In the genomic region with DNA sequence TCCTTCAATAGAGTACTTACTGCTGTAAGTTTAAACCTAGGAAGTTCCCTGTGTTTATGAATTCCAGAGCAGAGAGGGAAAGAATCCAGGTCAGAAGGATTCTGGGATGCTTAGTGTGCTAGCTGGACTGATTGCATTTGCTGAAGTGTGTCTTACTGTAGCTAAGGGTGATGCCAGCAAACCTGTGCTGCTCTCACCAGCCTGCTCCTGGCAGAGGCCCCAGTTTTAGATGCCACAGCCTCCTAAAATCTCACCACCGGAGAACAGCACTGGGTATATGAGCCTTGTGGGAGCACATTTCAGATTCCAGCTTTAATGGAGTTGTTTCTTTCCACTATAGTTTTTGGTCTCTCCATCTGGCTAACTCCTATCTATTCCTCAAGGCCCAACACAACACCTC, we compare ENCODE assay signal across 15 mouse cellular contexts.
A peak's percentile ranks its signal among the peaks of the same experiment; 100 is the strongest.
DNase-seq lines count a peak whose midpoint lies in the region; ATAC-seq lines count a peak whose summit lies in the region.
"Had no signal": no experiment of that assay in that cellular context is flagged by ENCODE, and none has a peak within 500 bp of the region (broad histone marks: within the 10 kb centered on the region; RNA-seq: fewer than 3 reads in every experiment).

No protein-coding gene starts in this region.

- intact Hi-C loops in heart, postnatal 25 days (cut with DNase I) = no loop called here

- no peak for DNase-seq in cerebellum, postnatal 4 days (ENCODE audit: low spot score in 2 of 2)
- DNase-seq in heart, adult 11 months = peak; percentile 18
- no peak for DNase-seq in heart, postnatal 25 days (ENCODE audit: low spot score)
- DNase-seq in brain, adult 2 months (ENCODE audit: low read depth, low spot score) = peak; percentile 67
- peak; percentile 57 to 60 for DNase-seq in cerebellum, postnatal 10 days
- DNase-seq: adrenal gland, postnatal 10 days; B cell, adult 2 months; gastrocnemius, postnatal 10 days; heart, postnatal 36 days; kidney, adult 2 months had no signal

- peak; percentile 87 for ATAC-seq in cerebellum, adult (ENCODE audit: insufficient number of reproducible peaks, low FRiP score, low TSS enrichment)
- ATAC-seq in granulocyte monocyte progenitor cell, adult 5-6 weeks (replicated peaks; ENCODE audit: poor library complexity, severe bottlenecking) = no peak
- no peak for ATAC-seq in megakaryocyte-erythroid progenitor cell, adult 5-6 weeks (replicated peaks; ENCODE audit: low FRiP score, low TSS enrichment, poor library complexity, severe bottlenecking)
- ATAC-seq: CD4-positive, CD25-positive, alpha-beta regulatory T cell, adult 4 months; intestine, embryonic 16.5 days had no signal

Comparison
In these comparisons a context has a peak if more than half of its experiments do, and no peak if none do; other contexts are left out.
1. DNase-seq: peak in heart, adult 11 months (single experiment), brain, adult 2 months (single experiment) and cerebellum, postnatal 10 days (2 of 2); none in cerebellum, postnatal 4 days (0 of 2) and heart, postnatal 25 days (single experiment).